Mouse (Mus musculus) hindbrain, embryonic 15.5 days (tissue): ENCODE results near the gene Trpm8. TPM values are rescaled to one million over a fixed set of nuclear protein-coding genes. Genes with fewer than 3 reads are reported as not detected.

Experiments used
- ATAC-seq: fragments of 200-750 bp; cut with Nextera tagmentation; 2 replicates; pipeline ENCODE4 v1.8.0; 2017; ENCODE audit warnings: low read depth, moderate number of reproducible peaks, moderate TSS enrichment; ENCODE audit not compliant: low FRiP score
- H3K27ac ChIP-seq: fragments of 300-500 bp; sonication (generic); replicated peaks from 2 replicates; pipeline ENCODE4 v1.5.1; 2015; ENCODE audit warnings: mild to moderate bottlenecking, inconsistent platforms
- H3K27me3 ChIP-seq: fragments of 300-500 bp; sonication (generic); 2 replicates; pipeline ENCODE4 v1.6.1; 2015; ENCODE audit warnings: control low read depth, inconsistent platforms
- H3K36me3 ChIP-seq: fragments of 300-500 bp; sonication (generic); 2 replicates; pipeline ENCODE4 v1.6.1; 2015; ENCODE audit warnings: control low read depth, inconsistent platforms
- H3K4me1 ChIP-seq: fragments of 300-500 bp; sonication (generic); replicated peaks from 2 replicates; pipeline ENCODE4 v1.6.1; 2015; ENCODE audit warnings: control low read depth, inconsistent platforms
- H3K4me2 ChIP-seq: fragments of 300-500 bp; sonication (generic); 2 replicates; pipeline ENCODE4 v1.6.1; 2015; ENCODE audit warnings: moderate library complexity, mild to moderate bottlenecking, inconsistent platforms
- H3K4me3 ChIP-seq: fragments of 300-500 bp; sonication (generic); 2 replicates; pipeline ENCODE4 v1.5.1; 2015; ENCODE audit warnings: mild to moderate bottlenecking, inconsistent platforms
- H3K9ac ChIP-seq: fragments of 300-500 bp; sonication (generic); 2 replicates; pipeline ENCODE4 v1.6.1; 2015; ENCODE audit warnings: inconsistent platforms
- H3K9me3 ChIP-seq: fragments of 300-500 bp; sonication (generic); 2 replicates; pipeline ENCODE4 v1.6.1; 2016; ENCODE audit warnings: control low read depth, inconsistent platforms
- WGBS: fragments of 180-500 bp; shearing (Covaris S2); methylation state at CpG from one replicate; pipeline ENCODE4 v1.1.7; 2015; 5-methylcytosine and 5-hydroxymethylcytosine counted together
- polyA plus RNA-seq: library from polyadenylated mRNA; unstranded; fragments of >200 nt; fragmentation: Nextera tagmentation; extraction: Ambion mirVana; gene quantifications from 2 replicates; pipeline ENCODE4 v1.2.1, GENCODE M21; 2015

Trpm8 gene
- polyA plus RNA-seq, 1 experiment from 2014 or later: 0.06 TPM

DNA sequence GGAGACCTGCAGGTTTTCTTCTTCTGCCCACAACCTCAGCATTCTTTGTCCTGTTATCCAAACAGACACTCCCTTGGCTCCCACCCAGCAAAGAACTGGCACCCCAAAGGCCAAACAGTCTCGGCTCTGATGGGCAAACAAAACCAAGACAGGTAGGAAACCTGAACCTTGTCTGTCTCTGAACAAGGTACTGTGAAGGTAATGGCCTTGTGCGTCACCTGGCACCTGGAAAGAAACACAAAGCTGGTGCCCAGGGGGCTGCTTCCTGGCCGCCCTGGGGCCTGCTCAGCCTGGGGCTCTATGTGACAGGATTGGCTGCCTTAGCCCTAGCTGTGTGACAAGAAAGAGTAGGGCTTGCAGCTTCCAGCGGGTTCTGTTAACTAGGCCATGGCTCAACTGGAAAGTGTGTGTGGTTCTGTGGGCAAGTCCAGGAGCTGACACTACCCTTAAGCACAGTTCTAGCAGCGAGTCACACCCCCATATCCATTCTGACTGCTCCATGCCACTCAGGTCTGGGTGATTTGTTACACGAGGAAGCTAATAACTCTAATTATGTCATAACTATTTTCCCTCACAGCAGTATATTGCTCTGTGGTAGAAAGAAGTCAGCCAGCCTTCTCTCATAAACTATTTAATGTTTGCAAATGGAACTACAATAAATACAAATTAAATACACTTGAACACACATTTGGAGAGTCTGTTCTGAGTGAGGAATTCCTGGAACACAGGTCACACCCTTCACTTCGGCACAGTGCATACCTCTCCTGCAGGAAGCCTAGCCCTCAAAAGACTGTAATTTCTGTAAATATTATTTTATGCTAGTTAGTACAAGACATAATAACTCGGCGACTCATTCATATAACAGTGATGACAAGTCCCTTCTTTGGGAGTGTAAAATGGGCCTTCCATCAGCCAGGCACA, 160.0 kb downstream of the Trpm8 start:
- no peak overlapping the region for H3K27ac ChIP-seq
- no peak for ATAC-seq
- WGBS: 77% methylated on average over 9 of the region's 9 CpGs
- no peaks in the 10 kb centered on the region for H3K9me3 ChIP-seq
- H3K4me3 ChIP-seq: no peak overlapping the region
- no peaks in the 10 kb centered on the region; the same call in 1 of the 2 replicates for H3K4me1 ChIP-seq
- H3K4me2 ChIP-seq: no peak overlapping the region
- H3K27me3 ChIP-seq: no peaks in the 10 kb centered on the region
- no peaks in the 10 kb centered on the region for H3K36me3 ChIP-seq
- no peak overlapping the region for H3K9ac ChIP-seq

Other genes with a start within 250 kb of the Trpm8 start
- not detected in 2 replicates for gene Ugt1a10, start 222.3 kb upstream of the Trpm8 start, polyA plus RNA-seq
- gene Ugt1a9, start 206.9 kb upstream of the Trpm8 start, polyA plus RNA-seq: not detected in 2 replicates
- gene Ugt1a8, start 189.8 kb upstream of the Trpm8 start, polyA plus RNA-seq: not detected in 2 replicates
- gene Ugt1a7c, start 182.6 kb upstream of the Trpm8 start, polyA plus RNA-seq: 1.2 and 1.5 TPM in 2 replicates
- 1.8 and 2.6 TPM in 2 replicates for gene Ugt1a6b, start 174.4 kb upstream of the Trpm8 start, polyA plus RNA-seq
- gene Ugt1a6a, start 142.9 kb upstream of the Trpm8 start, polyA plus RNA-seq: 3.7 and 3.8 TPM in 2 replicates
- gene Ugt1a5, start 111.6 kb upstream of the Trpm8 start, polyA plus RNA-seq: not detected in 2 replicates
- not detected in 2 replicates for gene Ugt1a2, start 77.1 kb upstream of the Trpm8 start, polyA plus RNA-seq
- 13.2 and 13.5 TPM in 2 replicates for gene Dnajb3, start 71.9 kb upstream of the Trpm8 start, polyA plus RNA-seq
- not detected in 2 replicates for gene Ugt1a1, start 65.7 kb upstream of the Trpm8 start, polyA plus RNA-seq
- gene Mroh2a, start 50.7 kb upstream of the Trpm8 start, polyA plus RNA-seq: 0.57 and 0.76 TPM in 2 replicates
- 77.9 and 81.6 TPM in 2 replicates for gene Hjurp, start within 50 bp of the Trpm8 start, polyA plus RNA-seq
- gene Spp2, start 129.3 kb downstream of the Trpm8 start, polyA plus RNA-seq: 0.17 and 0.44 TPM in 2 replicates
- gene Glrp1, start 232.4 kb downstream of the Trpm8 start, polyA plus RNA-seq: not detected in 2 replicates